Mouse (Mus musculus) embryonic fibroblast, embryonic 13.5 days (primary cell): Measurements from ENCODE around the gene Pcsk1n.

Experiments
- CTCF ChIP-seq: IDR thresholded peaks from 2 replicates; pipeline ENCODE4 v1.5.1; 2011; ENCODE audit warnings: mild to moderate bottlenecking, control low read depth, low read length, moderate library complexity, borderline replicate concordance; ENCODE audit not compliant: insufficient read depth
- POLR2A ChIP-seq: IDR thresholded peaks from 2 replicates; pipeline ENCODE4 v1.6.1; 2011; ENCODE audit warnings: low read depth, mild to moderate bottlenecking, control low read depth, low read length, moderate library complexity

DNA sequence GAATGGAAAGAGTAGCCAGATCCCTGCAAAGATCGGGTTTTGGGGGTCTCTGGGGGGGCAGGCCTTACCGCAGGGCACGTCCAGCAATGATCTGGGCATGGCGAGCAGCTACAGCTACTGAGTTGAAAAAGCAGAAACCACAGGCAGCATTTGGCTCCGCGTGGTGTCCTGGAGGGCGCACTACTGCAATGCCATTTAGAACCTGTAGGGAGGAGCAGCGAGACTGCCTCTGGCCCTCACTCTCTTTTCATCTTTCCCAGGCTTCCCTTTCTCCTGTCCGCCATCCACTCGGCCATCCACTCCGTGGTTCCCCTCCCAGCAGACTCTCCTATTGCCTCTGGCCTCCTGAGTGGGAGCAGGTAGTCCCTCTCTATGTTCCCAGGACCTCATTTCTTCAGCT, 17.3 kb downstream of the Pcsk1n start:
- no peak for TF ChIP-seq CTCF
- TF ChIP-seq POLR2A, result no peak
